Mouse (Mus musculus): ENCODE measurements at regions not wholly inside any gene's neighbourhood (a gene's known extent, or its start where the extent isn't known, plus 50 kb on each side); places are given as distances from the start of the nearest gene placed in this dataset.

DNA sequence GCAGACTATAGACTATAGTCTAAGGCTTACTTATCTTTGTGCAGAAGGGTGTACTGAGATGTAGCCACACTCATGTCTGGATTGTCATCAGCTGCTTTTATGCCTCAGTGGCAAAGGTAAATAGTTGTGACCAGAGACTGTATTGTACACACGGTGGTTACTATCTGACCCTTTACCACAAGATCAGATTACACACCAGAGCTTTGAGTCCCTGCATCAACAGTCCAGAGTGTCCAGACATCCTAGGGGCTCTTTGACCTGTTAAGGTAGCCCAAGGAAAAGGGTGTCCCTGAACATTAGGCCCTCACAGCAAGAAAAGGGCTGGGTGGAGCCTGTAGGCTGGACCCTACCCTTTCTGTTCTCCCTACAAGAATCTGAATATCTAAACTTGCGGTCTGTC lies 436.4 kb downstream of the Fut8 start:
- no peak for TF ChIP-seq POLR2A (IDR thresholded peaks at IDR 0.05; ENCODE audit: low read depth, low read length)
- TF ChIP-seq CTCF (IDR thresholded peaks at IDR 0.05; ENCODE audit: extremely low read depth, insufficient read length, insufficient replicate concordance, low read depth, low read length), result no peak

DNA sequence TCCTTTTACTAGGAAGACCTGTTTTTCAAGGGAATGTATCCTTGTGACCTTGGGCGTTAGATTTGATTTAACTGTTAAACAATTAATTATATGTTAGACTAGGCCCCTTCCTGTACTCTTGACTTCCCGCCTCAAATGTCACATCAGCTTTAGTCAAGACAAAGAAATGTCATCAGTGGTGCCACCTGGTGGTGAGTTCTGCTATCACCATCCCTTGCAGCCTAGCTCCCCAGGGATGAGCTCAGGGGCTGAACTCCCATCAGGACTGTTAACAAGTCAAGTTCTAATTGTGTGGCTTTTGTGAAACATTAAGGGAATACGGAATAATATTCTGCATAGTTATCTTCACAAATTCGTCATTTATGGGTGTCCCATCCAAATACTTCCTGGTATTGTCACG lies 436.8 kb downstream of the Fut8 start:
- Histone ChIP-seq H3K36me3 (ENCODE audit: control insufficient read depth, insufficient read depth, low read length) (no peaks in the 10 kb centered on the region), H3K4me1 (ENCODE audit: control insufficient read depth, insufficient read depth, insufficient read length, low read length) (no peaks in the 10 kb centered on the region), H3K27me3 (ENCODE audit: control insufficient read depth, insufficient read depth, low read length) (no peaks in the 10 kb centered on the region), H3K4me3 (ENCODE audit: low read depth, low read length) (no peak overlapping the region), H3K27ac (ENCODE audit: insufficient read depth, low read depth, low read length) (no peak overlapping the region)
- TF ChIP-seq CTCF (IDR thresholded peaks at IDR 0.05; ENCODE audit: extremely low read depth, insufficient read length, insufficient replicate concordance, low read depth, low read length) (peak; percentile 60; the same call in 1 of the 2 replicates), POLR2A (IDR thresholded peaks at IDR 0.05; ENCODE audit: low read depth, low read length) (no peak)
- WGBS, result 82% methylated on average over 5 of the region's 5 CpGs

More for the DNA sequence above, 436.4 kb downstream of the Fut8 start:
- WGBS, result 74% methylated on average over 2 of the region's 2 CpGs
- Histone ChIP-seq H3K4me3 (ENCODE audit: low read depth, low read length) (no peak overlapping the region), H3K27me3 (ENCODE audit: control insufficient read depth, insufficient read depth, low read length) (no peaks in the 10 kb centered on the region), H3K36me3 (ENCODE audit: control insufficient read depth, insufficient read depth, low read length) (no peaks in the 10 kb centered on the region), H3K27ac (ENCODE audit: insufficient read depth, low read depth, low read length) (no peak overlapping the region), H3K4me1 (ENCODE audit: control insufficient read depth, insufficient read depth, insufficient read length, low read length) (no peaks in the 10 kb centered on the region)

DNA sequence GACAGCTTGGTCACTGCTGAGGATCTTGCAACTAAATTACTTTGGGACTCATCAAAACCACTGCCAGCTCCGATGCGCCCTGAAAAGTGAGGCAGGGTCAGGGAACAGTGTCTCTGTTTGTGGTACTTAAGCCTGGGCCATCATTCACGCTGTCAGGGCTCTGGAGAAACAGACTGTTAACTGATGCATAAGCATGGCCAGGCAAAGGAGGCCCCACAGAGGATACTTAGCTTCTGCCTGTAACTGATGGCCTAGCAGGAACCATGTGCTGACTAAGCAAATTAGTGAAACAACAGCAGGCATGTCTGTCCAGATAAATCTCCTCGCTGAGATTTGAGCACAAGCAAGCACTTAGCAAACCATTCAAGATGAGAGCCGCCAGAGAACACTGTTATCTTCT lies 440.1 kb downstream of the Fut8 start:
- Histone ChIP-seq H3K27ac (ENCODE audit: insufficient read depth, low read depth, low read length) (no peak overlapping the region), H3K4me1 (ENCODE audit: control insufficient read depth, insufficient read depth, insufficient read length, low read length) (no peaks in the 10 kb centered on the region), H3K36me3 (ENCODE audit: control insufficient read depth, insufficient read depth, low read length) (no peaks in the 10 kb centered on the region), H3K4me3 (ENCODE audit: low read depth, low read length) (no peak overlapping the region), H3K27me3 (ENCODE audit: control insufficient read depth, insufficient read depth, low read length) (no peaks in the 10 kb centered on the region)
- WGBS, result 79% methylated on average over 5 of the region's 5 CpGs
- no peak for TF ChIP-seq POLR2A (IDR thresholded peaks at IDR 0.05; ENCODE audit: low read depth, low read length)
- TF ChIP-seq CTCF (IDR thresholded peaks at IDR 0.05; ENCODE audit: extremely low read depth, insufficient read length, insufficient replicate concordance, low read depth, low read length), result no peak

DNA sequence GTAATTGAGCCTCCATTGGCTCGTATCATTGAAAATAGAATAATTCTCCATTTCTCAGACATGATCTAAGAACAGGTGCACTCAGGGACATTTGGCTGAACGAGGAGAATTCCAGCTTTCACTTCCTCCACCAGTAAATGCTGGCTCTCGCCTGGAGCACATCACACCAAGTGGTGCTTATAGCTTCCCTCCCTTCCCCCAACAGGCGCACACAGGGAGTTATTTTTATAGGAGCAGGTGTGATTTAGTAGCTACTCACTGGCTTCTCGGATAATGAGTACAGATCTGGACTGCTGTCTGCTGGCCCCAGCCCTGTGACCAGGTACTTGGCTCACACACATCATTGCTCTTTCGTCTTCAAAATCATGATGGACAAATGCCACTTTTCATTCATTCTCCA lies 456.2 kb downstream of the Fut8 start:
- H3K4me1 ChIP-seq (ENCODE audit: control insufficient read depth, insufficient read depth, insufficient read length, low read length), result peaks cover 4% of the 10 kb centered on the region; the same call in 1 of the 2 replicates
- H3K27me3 ChIP-seq (ENCODE audit: control insufficient read depth, insufficient read depth, low read length), result no peaks in the 10 kb centered on the region
- no peak overlapping the region for H3K4me3 ChIP-seq (ENCODE audit: low read depth, low read length)
- no peak overlapping the region for H3K27ac ChIP-seq (ENCODE audit: insufficient read depth, low read depth, low read length)
- H3K36me3 ChIP-seq (ENCODE audit: control insufficient read depth, insufficient read depth, low read length), result no peaks in the 10 kb centered on the region
- 26% methylated on average over 6 of the region's 6 CpGs for WGBS
- TF ChIP-seq CTCF (IDR thresholded peaks at IDR 0.05; ENCODE audit: extremely low read depth, insufficient read length, insufficient replicate concordance, low read depth, low read length) (no peak), POLR2A (IDR thresholded peaks at IDR 0.05; ENCODE audit: low read depth, low read length) (no peak)

DNA sequence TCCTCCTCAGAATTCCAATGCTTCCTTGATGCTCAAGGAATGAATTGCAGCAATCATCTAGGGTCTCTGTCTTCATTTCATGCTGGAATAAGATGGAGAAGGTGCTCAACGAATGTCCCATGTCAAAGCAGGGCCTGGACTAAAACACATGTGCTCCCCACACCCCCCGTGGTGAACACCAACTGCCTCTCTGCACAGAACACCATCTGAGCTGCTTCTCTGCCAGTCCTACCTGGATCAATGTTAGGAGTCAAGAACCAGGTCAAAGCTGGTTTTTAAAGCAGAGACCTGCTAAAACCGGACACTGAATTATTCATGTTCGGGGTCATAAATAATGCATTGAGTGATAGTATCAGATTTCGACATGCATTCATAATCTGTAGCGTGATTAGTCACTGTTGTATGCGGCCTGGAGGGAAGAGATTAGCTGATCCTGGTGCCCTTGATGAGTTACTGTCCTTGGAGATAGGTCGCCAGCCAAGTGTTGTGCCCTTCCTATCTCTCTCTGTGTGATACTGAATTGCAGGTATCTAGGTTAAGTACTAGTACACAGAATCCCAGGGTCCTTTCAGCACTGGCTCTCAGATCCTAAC lies 458.2 kb downstream of the Fut8 start:
- TF ChIP-seq POLR2A (IDR thresholded peaks at IDR 0.05; ENCODE audit: low read depth, low read length) (no peak), CTCF (IDR thresholded peaks at IDR 0.05; ENCODE audit: extremely low read depth, insufficient read length, insufficient replicate concordance, low read depth, low read length) (no peak)
- H3K36me3 ChIP-seq (ENCODE audit: control insufficient read depth, insufficient read depth, low read length), result no peaks in the 10 kb centered on the region

DNA sequence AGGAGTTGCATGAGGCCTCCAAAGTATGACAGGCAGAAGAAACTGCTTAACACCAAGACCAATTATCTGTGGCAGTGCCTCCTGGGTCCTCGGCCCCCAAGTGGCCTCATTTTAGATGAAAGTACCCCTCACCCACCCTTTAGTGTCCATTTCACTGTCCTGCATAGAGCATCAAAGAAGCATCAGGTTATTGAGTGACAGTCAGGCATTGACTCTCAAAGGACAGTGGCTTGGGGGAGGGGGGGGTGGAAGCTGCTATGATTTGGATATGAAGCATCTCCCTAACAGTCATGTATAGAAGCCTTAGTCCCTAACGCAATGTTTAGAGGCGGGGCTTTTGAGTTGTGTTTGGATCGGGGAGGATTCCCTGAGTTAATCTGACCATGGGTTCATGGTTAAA lies 458.7 kb downstream of the Fut8 start:
- Histone ChIP-seq H3K27ac (ENCODE audit: insufficient read depth, low read depth, low read length) (no peak overlapping the region), H3K36me3 (ENCODE audit: control insufficient read depth, insufficient read depth, low read length) (no peaks in the 10 kb centered on the region), H3K4me1 (ENCODE audit: control insufficient read depth, insufficient read depth, insufficient read length, low read length) (peaks cover 4% of the 10 kb centered on the region; the same call in 1 of the 2 replicates), H3K4me3 (ENCODE audit: low read depth, low read length) (no peak overlapping the region), H3K27me3 (ENCODE audit: control insufficient read depth, insufficient read depth, low read length) (no peaks in the 10 kb centered on the region)
- WGBS, result 95% methylated on average over 4 of the region's 4 CpGs
- no peak for TF ChIP-seq POLR2A (IDR thresholded peaks at IDR 0.05; ENCODE audit: low read depth, low read length)
- TF ChIP-seq CTCF (IDR thresholded peaks at IDR 0.05; ENCODE audit: extremely low read depth, insufficient read length, insufficient replicate concordance, low read depth, low read length), result no peak

More for the DNA sequence above, 458.2 kb downstream of the Fut8 start:
- Histone ChIP-seq H3K27ac (ENCODE audit: insufficient read depth, low read depth, low read length) (no peak overlapping the region), H3K4me1 (ENCODE audit: control insufficient read depth, insufficient read depth, insufficient read length, low read length) (peaks cover 4% of the 10 kb centered on the region; the same call in 1 of the 2 replicates), H3K27me3 (ENCODE audit: control insufficient read depth, insufficient read depth, low read length) (no peaks in the 10 kb centered on the region), H3K4me3 (ENCODE audit: low read depth, low read length) (no peak overlapping the region)
- WGBS, result 88% methylated on average over 8 of the region's 8 CpGs

DNA sequence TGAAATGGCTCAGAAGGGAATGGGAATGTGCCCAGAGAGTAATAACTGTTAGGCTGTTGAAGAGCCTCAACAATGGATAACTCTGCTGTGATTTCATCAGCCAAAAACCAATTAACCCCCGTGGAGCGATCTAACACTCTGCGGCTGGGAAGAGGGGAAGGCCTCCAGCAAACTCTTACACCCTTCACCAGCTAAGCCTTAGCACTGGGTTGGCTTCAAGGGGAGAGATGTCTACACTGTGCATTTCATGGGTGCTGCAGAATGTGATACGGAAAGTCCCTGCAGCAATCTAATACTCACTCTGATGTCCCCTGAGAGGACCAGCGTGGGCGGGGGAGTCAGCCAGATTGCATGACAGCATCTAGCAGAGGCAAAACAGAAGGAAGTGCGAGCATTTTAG lies 460.2 kb downstream of the Fut8 start:
- no peak overlapping the region for H3K4me3 ChIP-seq (ENCODE audit: low read depth, low read length)
- no peak for TF ChIP-seq POLR2A (IDR thresholded peaks at IDR 0.05; ENCODE audit: low read depth, low read length)
- TF ChIP-seq CTCF (IDR thresholded peaks at IDR 0.05; ENCODE audit: extremely low read depth, insufficient read length, insufficient replicate concordance, low read depth, low read length), result no peak
- 83% methylated on average over 7 of the region's 7 CpGs for WGBS
- no peaks in the 10 kb centered on the region for H3K27me3 ChIP-seq (ENCODE audit: control insufficient read depth, insufficient read depth, low read length)
- peaks cover 4% of the 10 kb centered on the region; the same call in 1 of the 2 replicates for H3K4me1 ChIP-seq (ENCODE audit: control insufficient read depth, insufficient read depth, insufficient read length, low read length)
- no peaks in the 10 kb centered on the region for H3K36me3 ChIP-seq (ENCODE audit: control insufficient read depth, insufficient read depth, low read length)
- no peak overlapping the region for H3K27ac ChIP-seq (ENCODE audit: insufficient read depth, low read depth, low read length)

All from small intestine, adult 2 months (tissue).